Mouse (Mus musculus) midbrain, embryonic 10.5 days (tissue): ENCODE measurements around the gene Adgrg3. TPM values are rescaled to one million over a fixed set of nuclear protein-coding genes. Genes with fewer than 3 reads are reported as not detected.

Source experiments
- DNase-seq: peaks from one replicate; pipeline ENCODE4 v3.0.0-alpha.2; 2017; ENCODE audit warnings: low spot score
- H3K27ac ChIP-seq: fragments of 300-500 bp; sonication (generic); replicated peaks from 2 replicates; pipeline ENCODE4 v1.5.1; 2016; ENCODE audit warnings: mild to moderate bottlenecking
- H3K27me3 ChIP-seq: fragments of 300-500 bp; sonication (generic); 2 replicates; pipeline ENCODE4 v1.6.1; 2016; ENCODE audit warnings: low read depth, mild to moderate bottlenecking; ENCODE audit not compliant: poor library complexity, severe bottlenecking
- H3K36me3 ChIP-seq: fragments of 300-500 bp; sonication (generic); 2 replicates; pipeline ENCODE4 v1.6.1; 2016; ENCODE audit warnings: mild to moderate bottlenecking, moderate library complexity
- H3K4me1 ChIP-seq: fragments of 300-500 bp; sonication (generic); 2 replicates; pipeline ENCODE4 v1.6.1; 2016
- H3K4me3 ChIP-seq: fragments of 300-500 bp; sonication (generic); 2 replicates; pipeline ENCODE4 v1.5.1; 2016; ENCODE audit warnings: mild to moderate bottlenecking, moderate library complexity
- H3K9me3 ChIP-seq: fragments of 300-500 bp; sonication (generic); replicated peaks from 2 replicates; pipeline ENCODE4 v1.6.1; 2016; ENCODE audit warnings: mild to moderate bottlenecking
- WGBS: fragments of 180-500 bp; shearing (Covaris S2); methylation state at CpG from one replicate; pipeline ENCODE4 v1.1.7; 2016; 5-methylcytosine and 5-hydroxymethylcytosine counted together
- polyA plus RNA-seq: library from polyadenylated mRNA; unstranded; fragments of >200 nt; fragmentation: Nextera tagmentation; extraction: Ambion mirVana; gene quantifications from 2 replicates; pipeline ENCODE4 v1.2.1, GENCODE M21; 2016

The Adgrg3 gene
- polyA plus RNA-seq, 1 experiment from 2014 or later = 3.9 TPM

GRCm38 (mm10) chr8:95046982-95047381 is 29.5 kb downstream of the Adgrg3 start:
- Histone ChIP-seq H3K27me3 (no peaks in the 10 kb centered on the region), H3K4me1 (peaks cover 24% of the 10 kb centered on the region), H3K36me3 (no peaks in the 10 kb centered on the region), H3K4me3 (no peak overlapping the region), H3K27ac (no peak overlapping the region), H3K9me3 (no peaks in the 10 kb centered on the region)
- WGBS = 77% methylated on average over 3 of the region's 3 CpGs
- DNase-seq = no peak

GRCm38 (mm10) chr8:95047884-95048680 is 30.6 kb downstream of the Adgrg3 start:
- 78% methylated on average over 6 of the region's 6 CpGs for WGBS
- no peaks in the 10 kb centered on the region for H3K36me3 ChIP-seq

GRCm38 (mm10) chr8:95049636-95050035 is 32.1 kb downstream of the Adgrg3 start:
- peaks cover 22% of the 10 kb centered on the region for H3K4me1 ChIP-seq
- WGBS = 86% methylated on average over 2 of the region's 2 CpGs

More at GRCm38 (mm10) chr8:95047884-95048680, 30.6 kb downstream of the Adgrg3 start:
- Histone ChIP-seq H3K27ac (peak overlapping the region; percentile 13; the same call in 1 of the 2 replicates), H3K4me3 (no peak overlapping the region), H3K27me3 (no peaks in the 10 kb centered on the region), H3K4me1 (peaks cover 24% of the 10 kb centered on the region), H3K9me3 (no peaks in the 10 kb centered on the region)
- DNase-seq = no peak

GRCm38 (mm10) chr8:95054438-95054837 is 36.9 kb downstream of the Adgrg3 start:
- H3K4me3 ChIP-seq = no peak overlapping the region
- WGBS = 57% methylated on average over 6 of the region's 6 CpGs
- peaks cover 5% of the 10 kb centered on the region; the same call in 1 of the 2 replicates for H3K4me1 ChIP-seq
- no peak overlapping the region for H3K27ac ChIP-seq
- DNase-seq = no peak
- no peaks in the 10 kb centered on the region for H3K9me3 ChIP-seq
- no peaks in the 10 kb centered on the region for H3K36me3 ChIP-seq
- H3K27me3 ChIP-seq = no peaks in the 10 kb centered on the region

More at GRCm38 (mm10) chr8:95049636-95050035, 32.1 kb downstream of the Adgrg3 start:
- Histone ChIP-seq H3K27me3 (no peaks in the 10 kb centered on the region), H3K36me3 (no peaks in the 10 kb centered on the region), H3K4me3 (no peak overlapping the region), H3K27ac (no peak overlapping the region), H3K9me3 (no peaks in the 10 kb centered on the region)
- no peak for DNase-seq

GRCm38 (mm10) chr8:95054927-95055510 is 37.5 kb downstream of the Adgrg3 start, which contains the start of gene Drc7:
Drc7 (plus strand) TSS chr8:95055103.
- no peaks in the 10 kb centered on the region for H3K36me3 ChIP-seq
- DNase-seq = no peak

GRCm38 (mm10) chr8:95056414-95056813 is 38.9 kb downstream of the Adgrg3 start:
- WGBS = 82% methylated on average over 5 of the region's 5 CpGs
- Histone ChIP-seq H3K36me3 (no peaks in the 10 kb centered on the region), H3K9me3 (no peaks in the 10 kb centered on the region), H3K4me1 (peaks cover 5% of the 10 kb centered on the region; the same call in 1 of the 2 replicates), H3K4me3 (no peak overlapping the region), H3K27ac (no peak overlapping the region), H3K27me3 (no peaks in the 10 kb centered on the region)
- no peak for DNase-seq

More at GRCm38 (mm10) chr8:95054927-95055510, 37.5 kb downstream of the Adgrg3 start, which contains the start of gene Drc7:
- no peaks in the 10 kb centered on the region for H3K9me3 ChIP-seq
- no peak within 1 kb of the TSS for H3K27ac ChIP-seq
- peaks cover 5% of the 10 kb centered on the region; the same call in 1 of the 2 replicates for H3K4me1 ChIP-seq
- H3K27me3 ChIP-seq = no peaks in the 10 kb centered on the region
- 25% methylated on average over 2 of the region's 2 CpGs for WGBS
- no peak within 1 kb of the TSS for H3K4me3 ChIP-seq

- 92% methylated on average over 6 of the region's 6 CpGs for WGBS
- Histone ChIP-seq H3K4me3 (no peak overlapping the region), H3K36me3 (no peaks in the 10 kb centered on the region), H3K9me3 (no peaks in the 10 kb centered on the region), H3K27me3 (no peaks in the 10 kb centered on the region), H3K4me1 (peaks cover 5% of the 10 kb centered on the region; the same call in 1 of the 2 replicates), H3K27ac (no peak overlapping the region)
- no peak for DNase-seq
Measured at GRCm38 (mm10) chr8:95058661-95059060, 41.2 kb downstream of the Adgrg3 start.

- WGBS = 79% methylated on average over 6 of the region's 6 CpGs
- Histone ChIP-seq H3K27me3 (no peaks in the 10 kb centered on the region), H3K36me3 (no peaks in the 10 kb centered on the region), H3K4me3 (no peak overlapping the region), H3K4me1 (peaks cover 3% of the 10 kb centered on the region; the same call in 1 of the 2 replicates), H3K9me3 (no peaks in the 10 kb centered on the region), H3K27ac (no peak overlapping the region)
- no peak for DNase-seq
Measured at GRCm38 (mm10) chr8:95059812-95060533, 42.5 kb downstream of the Adgrg3 start.

GRCm38 (mm10) chr8:95064531-95064930 is 47.0 kb downstream of the Adgrg3 start:
- H3K4me3 ChIP-seq = no peak overlapping the region
- DNase-seq = no peak
- no peaks in the 10 kb centered on the region for H3K27me3 ChIP-seq
- no peaks in the 10 kb centered on the region for H3K9me3 ChIP-seq
- no peaks in the 10 kb centered on the region for H3K4me1 ChIP-seq
- H3K27ac ChIP-seq = no peak overlapping the region
- H3K36me3 ChIP-seq = no peaks in the 10 kb centered on the region
- 88% methylated on average over 2 of the region's 2 CpGs for WGBS

- DNase-seq = peak; percentile 44
- Histone ChIP-seq H3K4me3 (no peak overlapping the region), H3K9me3 (no peaks in the 10 kb centered on the region), H3K27ac (no peak overlapping the region), H3K4me1 (no peaks in the 10 kb centered on the region), H3K36me3 (no peaks in the 10 kb centered on the region), H3K27me3 (no peaks in the 10 kb centered on the region)
- 57% methylated on average over 3 of the region's 3 CpGs for WGBS
Measured at GRCm38 (mm10) chr8:95067582-95067981, 50.1 kb downstream of the Adgrg3 start.

- no peak overlapping the region for H3K4me3 ChIP-seq
- no peaks in the 10 kb centered on the region for H3K27me3 ChIP-seq
- 80% methylated on average over 3 of the region's 3 CpGs for WGBS
- no peak overlapping the region for H3K27ac ChIP-seq
- no peaks in the 10 kb centered on the region for H3K9me3 ChIP-seq
- no peak for DNase-seq
- H3K36me3 ChIP-seq = no peaks in the 10 kb centered on the region
- peaks cover 5% of the 10 kb centered on the region; the same call in 1 of the 2 replicates for H3K4me1 ChIP-seq
Measured at GRCm38 (mm10) chr8:95075504-95075903, 58.0 kb downstream of the Adgrg3 start.

- no peak for DNase-seq
- Histone ChIP-seq H3K36me3 (no peaks in the 10 kb centered on the region), H3K4me3 (no peak overlapping the region), H3K27me3 (no peaks in the 10 kb centered on the region), H3K27ac (no peak overlapping the region), H3K4me1 (peaks cover 5% of the 10 kb centered on the region; the same call in 1 of the 2 replicates), H3K9me3 (no peaks in the 10 kb centered on the region)
- WGBS = 83% methylated on average over 17 of the region's 17 CpGs
Measured at GRCm38 (mm10) chr8:95076151-95076550, 58.7 kb downstream of the Adgrg3 start.
